Mouse (Mus musculus): ENCODE data around the gene Tmem108.

Tmem108 gene

DNA sequence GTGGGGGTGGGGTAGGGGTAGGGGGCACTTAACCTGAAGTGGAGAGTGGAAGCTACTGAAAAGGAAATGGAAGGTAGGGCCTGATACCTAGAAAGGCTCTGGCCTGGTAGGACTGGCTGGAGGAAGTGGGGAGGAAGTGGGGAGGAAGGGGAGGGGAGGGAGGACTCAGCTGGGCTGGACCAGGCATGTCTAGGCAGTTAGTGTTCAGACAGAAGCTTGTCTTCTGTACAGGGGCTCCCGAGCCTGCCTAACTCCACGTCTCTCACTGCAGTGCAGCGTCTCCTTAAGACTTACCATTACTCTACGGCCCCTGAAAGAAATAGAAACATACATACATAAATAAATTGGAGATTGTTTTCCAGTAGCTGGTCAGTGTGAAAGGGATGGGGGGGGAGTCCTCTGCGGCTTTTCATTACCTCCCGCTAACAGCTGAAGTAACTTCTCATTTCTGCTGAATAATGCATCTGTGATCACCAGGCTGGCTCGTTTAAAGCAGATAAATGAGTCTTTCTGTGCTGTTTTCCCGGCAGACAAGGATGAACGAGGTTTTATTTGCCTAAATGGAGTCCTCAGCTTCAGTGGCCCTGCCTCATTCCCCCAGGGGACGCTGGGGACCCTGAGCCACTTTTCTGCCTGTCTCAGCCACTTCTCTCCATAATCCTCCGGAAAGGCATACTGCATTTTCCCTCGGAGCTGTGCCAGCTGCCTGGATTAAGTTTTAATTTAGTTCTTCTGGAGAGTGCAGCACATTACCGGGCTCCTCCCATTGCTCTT is 287.5 kb downstream of the Tmem108 start:
- H3K4me3 ChIP-seq (replicated peaks; ENCODE audit: low read length): no peak overlapping the region
- no peaks in the 10 kb centered on the region for H3K4me1 ChIP-seq (replicated peaks; ENCODE audit: low read depth, low read length)
- TF ChIP-seq CTCF (conservative IDR thresholded peaks at IDR 0.05; ENCODE audit: low read length) (no peak), NANOG (IDR thresholded peaks at IDR 0.05; ENCODE audit: borderline replicate concordance, low read length) (no peak), POU5F1 (IDR thresholded peaks at IDR 0.05; ENCODE audit: borderline replicate concordance, low read length) (no peak)
- peaks cover 53% of the 10 kb centered on the region for H3K9me3 ChIP-seq (ENCODE audit: low read length)
- H3K27me3 ChIP-seq (ENCODE audit: insufficient read depth, low read length): no peaks in the 10 kb centered on the region
- H3K36me3 ChIP-seq (ENCODE audit: insufficient read depth, low read length): no peaks in the 10 kb centered on the region

DNA sequence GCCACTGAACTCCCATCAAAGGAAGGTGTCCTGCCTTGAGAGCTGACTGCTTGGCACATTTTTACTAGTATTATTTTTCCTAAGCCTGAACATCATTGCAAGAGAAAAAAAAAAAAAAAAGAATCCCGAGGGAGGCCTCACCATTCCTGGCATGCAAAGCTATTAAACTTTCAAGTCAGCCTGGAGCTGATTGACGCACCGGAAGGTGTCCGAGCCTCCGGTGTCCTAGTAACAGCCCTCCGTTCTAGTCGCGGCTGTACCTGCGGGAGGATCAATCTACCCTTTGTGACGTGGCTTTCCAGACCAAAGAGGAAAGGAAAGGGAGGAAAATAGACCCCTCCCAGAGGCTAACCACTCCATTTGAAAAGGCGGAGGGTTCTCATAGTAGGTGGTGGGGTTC is 289.9 kb downstream of the Tmem108 start:
- H3K4me1 ChIP-seq (replicated peaks; ENCODE audit: low read depth, low read length): no peaks in the 10 kb centered on the region
- peaks cover 53% of the 10 kb centered on the region for H3K9me3 ChIP-seq (ENCODE audit: low read length)
- H3K27me3 ChIP-seq (ENCODE audit: insufficient read depth, low read length): no peaks in the 10 kb centered on the region
- H3K4me3 ChIP-seq (replicated peaks; ENCODE audit: low read length): no peak overlapping the region
- TF ChIP-seq NANOG (IDR thresholded peaks at IDR 0.05; ENCODE audit: borderline replicate concordance, low read length) (no peak), POU5F1 (IDR thresholded peaks at IDR 0.05; ENCODE audit: borderline replicate concordance, low read length) (no peak), CTCF (conservative IDR thresholded peaks at IDR 0.05; ENCODE audit: low read length) (no peak)
- H3K36me3 ChIP-seq (ENCODE audit: insufficient read depth, low read length): no peaks in the 10 kb centered on the region

- H3K9me3 ChIP-seq (ENCODE audit: low read length): peaks cover 52% of the 10 kb centered on the region
Measured at GRCm38 (mm10) chr9:103469516-103469915, 292.1 kb downstream of the Tmem108 start.

GRCm38 (mm10) chr9:103468911-103469310 is 292.7 kb downstream of the Tmem108 start:
- no peaks in the 10 kb centered on the region for H3K27me3 ChIP-seq (ENCODE audit: insufficient read depth, low read length)
- H3K4me3 ChIP-seq (replicated peaks; ENCODE audit: low read length): no peak overlapping the region
- peaks cover 46% of the 10 kb centered on the region for H3K9me3 ChIP-seq (ENCODE audit: low read length)
- H3K36me3 ChIP-seq (ENCODE audit: insufficient read depth, low read length): no peaks in the 10 kb centered on the region
- no peak for TF ChIP-seq CTCF (conservative IDR thresholded peaks at IDR 0.05; ENCODE audit: low read length)
- TF ChIP-seq POU5F1 (IDR thresholded peaks at IDR 0.05; ENCODE audit: borderline replicate concordance, low read length): no peak
- no peak for TF ChIP-seq NANOG (IDR thresholded peaks at IDR 0.05; ENCODE audit: borderline replicate concordance, low read length)
- no peaks in the 10 kb centered on the region for H3K4me1 ChIP-seq (replicated peaks; ENCODE audit: low read depth, low read length)

More at GRCm38 (mm10) chr9:103469516-103469915, 292.1 kb downstream of the Tmem108 start:
- Histone ChIP-seq H3K36me3 (ENCODE audit: insufficient read depth, low read length) (no peaks in the 10 kb centered on the region), H3K4me1 (replicated peaks; ENCODE audit: low read depth, low read length) (no peaks in the 10 kb centered on the region), H3K4me3 (replicated peaks; ENCODE audit: low read length) (no peak overlapping the region), H3K27me3 (ENCODE audit: insufficient read depth, low read length) (no peaks in the 10 kb centered on the region)
- no peak for TF ChIP-seq NANOG (IDR thresholded peaks at IDR 0.05; ENCODE audit: borderline replicate concordance, low read length)
- TF ChIP-seq POU5F1 (IDR thresholded peaks at IDR 0.05; ENCODE audit: borderline replicate concordance, low read length): no peak
- TF ChIP-seq CTCF (conservative IDR thresholded peaks at IDR 0.05; ENCODE audit: low read length): peak; percentile 19

- no peak overlapping the region for H3K4me3 ChIP-seq (replicated peaks; ENCODE audit: low read length)
Measured at GRCm38 (mm10) chr9:103465711-103466220, 295.9 kb downstream of the Tmem108 start.

DNA sequence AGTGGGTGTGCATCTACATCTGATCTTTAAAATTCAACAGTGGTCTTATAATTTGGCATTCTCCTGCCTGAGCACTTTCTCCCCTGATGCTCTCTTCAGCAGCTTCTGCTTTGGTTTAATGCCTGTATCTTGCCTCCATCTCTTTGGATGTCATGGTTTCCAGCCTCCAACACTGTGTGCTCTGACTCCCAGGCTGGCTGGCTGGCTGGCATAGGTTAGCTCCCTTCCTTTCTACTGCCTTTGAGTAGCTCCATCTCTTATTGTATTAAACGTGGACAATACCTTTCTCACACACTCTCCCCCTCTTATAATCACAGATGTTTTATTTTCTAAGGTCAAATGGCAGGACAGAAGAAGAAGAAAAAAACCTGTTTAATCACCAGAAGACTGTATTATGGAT is 296.3 kb downstream of the Tmem108 start:
- H3K4me3 ChIP-seq (replicated peaks; ENCODE audit: low read length): no peak overlapping the region
- peaks cover 7% of the 10 kb centered on the region; the same call in 1 of the 2 replicates for H3K27me3 ChIP-seq (ENCODE audit: insufficient read depth, low read length)
- no peaks in the 10 kb centered on the region for H3K4me1 ChIP-seq (replicated peaks; ENCODE audit: low read depth, low read length)
- peaks cover 11% of the 10 kb centered on the region for H3K9me3 ChIP-seq (ENCODE audit: low read length)
- TF ChIP-seq CTCF (conservative IDR thresholded peaks at IDR 0.05; ENCODE audit: low read length): no peak
- no peak for TF ChIP-seq NANOG (IDR thresholded peaks at IDR 0.05; ENCODE audit: borderline replicate concordance, low read length)
- TF ChIP-seq POU5F1 (IDR thresholded peaks at IDR 0.05; ENCODE audit: borderline replicate concordance, low read length): no peak
- no peaks in the 10 kb centered on the region for H3K36me3 ChIP-seq (ENCODE audit: insufficient read depth, low read length)

More at GRCm38 (mm10) chr9:103465711-103466220, 295.9 kb downstream of the Tmem108 start:
- H3K27me3 ChIP-seq (ENCODE audit: insufficient read depth, low read length): peaks cover 7% of the 10 kb centered on the region; the same call in 1 of the 2 replicates
- H3K4me1 ChIP-seq (replicated peaks; ENCODE audit: low read depth, low read length): no peaks in the 10 kb centered on the region
- no peaks in the 10 kb centered on the region for H3K36me3 ChIP-seq (ENCODE audit: insufficient read depth, low read length)
- H3K9me3 ChIP-seq (ENCODE audit: low read length): peaks cover 16% of the 10 kb centered on the region
- no peak for TF ChIP-seq NANOG (IDR thresholded peaks at IDR 0.05; ENCODE audit: borderline replicate concordance, low read length)
- TF ChIP-seq POU5F1 (IDR thresholded peaks at IDR 0.05; ENCODE audit: borderline replicate concordance, low read length): no peak
- TF ChIP-seq CTCF (conservative IDR thresholded peaks at IDR 0.05; ENCODE audit: low read length): no peak

- Histone ChIP-seq H3K27me3 (ENCODE audit: insufficient read depth, low read length) (peaks cover 7% of the 10 kb centered on the region; the same call in 1 of the 2 replicates), H3K36me3 (ENCODE audit: insufficient read depth, low read length) (no peaks in the 10 kb centered on the region), H3K4me3 (replicated peaks; ENCODE audit: low read length) (no peak overlapping the region), H3K9me3 (ENCODE audit: low read length) (no peaks in the 10 kb centered on the region), H3K4me1 (replicated peaks; ENCODE audit: low read depth, low read length) (no peaks in the 10 kb centered on the region)
- TF ChIP-seq NANOG (IDR thresholded peaks at IDR 0.05; ENCODE audit: borderline replicate concordance, low read length) (no peak), CTCF (conservative IDR thresholded peaks at IDR 0.05; ENCODE audit: low read length) (no peak), POU5F1 (IDR thresholded peaks at IDR 0.05; ENCODE audit: borderline replicate concordance, low read length) (no peak)
Measured at GRCm38 (mm10) chr9:103463833-103464232, 297.8 kb downstream of the Tmem108 start.

DNA sequence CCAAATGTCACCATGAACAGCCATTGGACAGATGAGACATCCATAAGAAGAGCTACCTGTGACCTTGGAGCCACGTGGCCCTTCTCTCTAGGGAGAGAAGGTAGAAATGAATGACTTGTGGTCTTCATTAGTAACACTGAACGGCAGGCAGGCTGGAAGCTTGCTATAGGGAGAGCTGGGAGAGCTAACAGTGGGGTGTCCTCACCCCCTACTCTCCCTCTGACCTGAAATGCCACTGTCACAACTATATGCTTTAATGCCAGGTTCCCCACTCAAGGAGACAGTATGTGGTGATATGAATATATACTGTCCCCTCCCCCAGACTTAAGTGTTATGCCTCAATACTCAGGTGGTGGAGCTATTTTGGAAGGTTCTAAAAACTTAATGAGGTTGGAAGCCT is 301.8 kb downstream of the Tmem108 start:
- Histone ChIP-seq H3K4me1 (replicated peaks; ENCODE audit: low read depth, low read length) (no peaks in the 10 kb centered on the region), H3K4me3 (replicated peaks; ENCODE audit: low read length) (no peak overlapping the region), H3K36me3 (ENCODE audit: insufficient read depth, low read length) (no peaks in the 10 kb centered on the region), H3K9me3 (ENCODE audit: low read length) (no peaks in the 10 kb centered on the region), H3K27me3 (ENCODE audit: insufficient read depth, low read length) (peaks cover 7% of the 10 kb centered on the region; the same call in 1 of the 2 replicates)
- no peak for TF ChIP-seq POU5F1 (IDR thresholded peaks at IDR 0.05; ENCODE audit: borderline replicate concordance, low read length)
- TF ChIP-seq NANOG (IDR thresholded peaks at IDR 0.05; ENCODE audit: borderline replicate concordance, low read length): no peak
- TF ChIP-seq CTCF (conservative IDR thresholded peaks at IDR 0.05; ENCODE audit: low read length): no peak
